Mouse (Mus musculus) spleen, adult 2 months (tissue): ENCODE data around the gene Tapbpl. TPM values are rescaled to one million over a fixed set of nuclear protein-coding genes. Genes with fewer than 3 reads are reported as not detected.

Source experiments
- DNase-seq, 2 experiments: peaks; one replicate each; pipeline versions ENCODE4 v3.0.0 to v3.0.0-alpha.2; 2012 to 2021; ENCODE audit warnings: low spot score in 2 of 2, low read depth in 1 of 2
- H3K27ac ChIP-seq: fragments of 200-500 bp; 2 replicates; pipeline ENCODE4 v1.5.1; 2012; ENCODE audit warnings: low read length, inconsistent platforms; ENCODE audit not compliant: insufficient read depth
- H3K27me3 ChIP-seq: fragments of 200-500 bp; 2 replicates; pipeline ENCODE4 v1.6.1; 2012; ENCODE audit warnings: mild to moderate bottlenecking, moderate library complexity, low read length, inconsistent platforms; ENCODE audit not compliant: control insufficient read depth, insufficient read depth
- H3K36me3 ChIP-seq: fragments of 200-500 bp; 2 replicates; pipeline ENCODE4 v1.6.1; 2012; ENCODE audit warnings: mild to moderate bottlenecking, low read length, inconsistent platforms; ENCODE audit not compliant: control insufficient read depth, insufficient read depth
- H3K4me1 ChIP-seq: fragments of 200-500 bp; 2 replicates; pipeline ENCODE4 v1.6.1; 2011; ENCODE audit warnings: inconsistent platforms; ENCODE audit not compliant: control insufficient read depth, insufficient read depth, insufficient read length
- H3K4me3 ChIP-seq: fragments of 200-500 bp; 2 replicates; pipeline ENCODE4 v1.5.1; 2011; ENCODE audit warnings: mild to moderate bottlenecking, inconsistent platforms; ENCODE audit not compliant: insufficient read depth, insufficient read length; ENCODE audit errors: extremely low read depth
- CTCF ChIP-seq: fragments of 200-500 bp; IDR thresholded peaks from 2 replicates; pipeline ENCODE4 v1.5.1; 2011; ENCODE audit warnings: mild to moderate bottlenecking, inconsistent platforms; ENCODE audit not compliant: insufficient read depth, insufficient read length, insufficient replicate concordance; ENCODE audit errors: extremely low read depth
- POLR2A ChIP-seq: fragments of 200-500 bp; IDR thresholded peaks from 2 replicates; pipeline ENCODE4 v1.6.1; 2011; ENCODE audit warnings: low read depth, low read length, inconsistent platforms
- WGBS: fragments of 180-500 bp; shearing (Covaris S2); methylation state at CpG from one replicate; pipeline ENCODE4 v1.1.7; 2018; 5-methylcytosine and 5-hydroxymethylcytosine counted together
- polyA plus RNA-seq: library from polyadenylated mRNA; depleted of rRNA; stranded (reverse); fragments of >200 nt; gene quantifications from 2 replicates; pipeline ENCODE4 v1.2.3, GENCODE M21; 2012; rRNA removed

Gene Tapbpl
- polyA plus RNA-seq, 1 experiment = 24.4 TPM

GRCm38 (mm10) chr6:125191332-125192015 is 40.2 kb downstream of the Tapbpl start, which contains the start of the genes Ncapd2 and Mrpl51:
Ncapd2 (minus strand) TSS chr6:125191701.
Mrpl51 (plus strand) TSS chr6:125191801.
- no peak for TF ChIP-seq POLR2A
- TF ChIP-seq CTCF = no peak
- H3K4me3 ChIP-seq = peak within 1 kb of the TSS; percentile 96
- peaks cover 4% of the 10 kb centered on the region; the same call in 1 of the 2 replicates for H3K4me1 ChIP-seq
- H3K36me3 ChIP-seq = peaks cover 8% of the 10 kb centered on the region; the same call in 1 of the 2 replicates
- H3K27ac ChIP-seq = peak within 1 kb of the TSS; percentile 99
- DNase-seq = peak; percentile 91 to 94
- no peaks in the 10 kb centered on the region for H3K27me3 ChIP-seq
- under 1% methylated on average over 54 of the region's 54 CpGs for WGBS

GRCm38 (mm10) chr6:125190816-125191215 is 40.8 kb downstream of the Tapbpl start:
- no peaks in the 10 kb centered on the region for H3K27me3 ChIP-seq
- H3K27ac ChIP-seq = no peak overlapping the region
- DNase-seq = no peak
- no peak for TF ChIP-seq CTCF
- no peak for TF ChIP-seq POLR2A
- peaks cover 7% of the 10 kb centered on the region; the same call in 1 of the 2 replicates for H3K36me3 ChIP-seq
- H3K4me3 ChIP-seq = peak overlapping the region; percentile 96
- H3K4me1 ChIP-seq = peaks cover 4% of the 10 kb centered on the region; the same call in 1 of the 2 replicates

GRCm38 (mm10) chr6:125186203-125186602 is 45.5 kb downstream of the Tapbpl start:
- no peak for DNase-seq
- peaks cover 24% of the 10 kb centered on the region for H3K36me3 ChIP-seq
- H3K27me3 ChIP-seq = no peaks in the 10 kb centered on the region
- peaks cover 2% of the 10 kb centered on the region; the same call in 1 of the 2 replicates for H3K4me1 ChIP-seq
- TF ChIP-seq POLR2A (no peak), CTCF (no peak)
- H3K27ac ChIP-seq = no peak overlapping the region
- WGBS = 96% methylated on average over 10 of the region's 10 CpGs
- no peak overlapping the region for H3K4me3 ChIP-seq

- peaks cover 42% of the 10 kb centered on the region for H3K36me3 ChIP-seq
- no peak overlapping the region for H3K4me3 ChIP-seq
- DNase-seq = no peak
- WGBS = 87% methylated on average over 5 of the region's 5 CpGs
- H3K27ac ChIP-seq = no peak overlapping the region
- H3K27me3 ChIP-seq = no peaks in the 10 kb centered on the region
- TF ChIP-seq CTCF (no peak), POLR2A (no peak)
- H3K4me1 ChIP-seq = no peaks in the 10 kb centered on the region
Measured at GRCm38 (mm10) chr6:125182133-125182532, 49.5 kb downstream of the Tapbpl start.

GRCm38 (mm10) chr6:125179601-125180000 is 52.1 kb downstream of the Tapbpl start:
- H3K36me3 ChIP-seq = peaks cover 40% of the 10 kb centered on the region

GRCm38 (mm10) chr6:125175469-125175868 is 56.2 kb downstream of the Tapbpl start:
- no peak for TF ChIP-seq CTCF
- TF ChIP-seq POLR2A = no peak
- no peaks in the 10 kb centered on the region for H3K27me3 ChIP-seq
- H3K27ac ChIP-seq = no peak overlapping the region
- no peak for DNase-seq
- no peaks in the 10 kb centered on the region for H3K4me1 ChIP-seq
- 98% methylated on average over 5 of the region's 5 CpGs for WGBS
- peaks cover 38% of the 10 kb centered on the region for H3K36me3 ChIP-seq
- H3K4me3 ChIP-seq = no peak overlapping the region

More at GRCm38 (mm10) chr6:125179601-125180000, 52.1 kb downstream of the Tapbpl start:
- no peak for TF ChIP-seq CTCF
- TF ChIP-seq POLR2A = no peak
- H3K4me3 ChIP-seq = no peak overlapping the region
- no peaks in the 10 kb centered on the region for H3K4me1 ChIP-seq
- 97% methylated on average over 7 of the region's 7 CpGs for WGBS
- no peak overlapping the region for H3K27ac ChIP-seq
- no peaks in the 10 kb centered on the region for H3K27me3 ChIP-seq
- no peak for DNase-seq

Other genes with a start within 250 kb of the Tapbpl start
- 3.4 and 5.4 TPM in 2 replicates for gene Pianp, start 235.2 kb downstream of the Tapbpl start, polyA plus RNA-seq
- 52.2 and 54.3 TPM in 2 replicates for gene Zfp384, start 222.7 kb downstream of the Tapbpl start, polyA plus RNA-seq
- gene Ing4, start 192.1 kb downstream of the Tapbpl start, polyA plus RNA-seq = 31.8 and 36.2 TPM in 2 replicates
- 34.4 and 35.8 TPM in 2 replicates for gene Acrbp, start 182.2 kb downstream of the Tapbpl start, polyA plus RNA-seq
- 62.1 and 64.3 TPM in 2 replicates for gene Lpar5, start 163.9 kb downstream of the Tapbpl start, polyA plus RNA-seq
- 87.4 and 196 TPM in 2 replicates for gene Chd4, start 135.9 kb downstream of the Tapbpl start, polyA plus RNA-seq
- 14.0 and 16.2 TPM in 2 replicates for gene Nop2, start 100.0 kb downstream of the Tapbpl start, polyA plus RNA-seq
- 58.0 and 66.8 TPM in 2 replicates for gene Iffo1, start 86.6 kb downstream of the Tapbpl start, polyA plus RNA-seq
- gene Gapdh, start 65.4 kb downstream of the Tapbpl start, polyA plus RNA-seq = 1,160 and 1,333 TPM in 2 replicates
- gene Ncapd2, start 40.2 kb downstream of the Tapbpl start, polyA plus RNA-seq = 84.6 and 110 TPM in 2 replicates
- gene Mrpl51, start 40.1 kb downstream of the Tapbpl start, polyA plus RNA-seq = 21.2 and 29.4 TPM in 2 replicates
- 41.7 and 46.8 TPM in 2 replicates for gene Vamp1, start 16.3 kb downstream of the Tapbpl start, polyA plus RNA-seq
- 87.3 and 98.7 TPM in 2 replicates for gene Cd27, start 5.2 kb upstream of the Tapbpl start, polyA plus RNA-seq
- gene Tuba3a, start 54.2 kb upstream of the Tapbpl start, polyA plus RNA-seq = not detected in 2 replicates
- 22.8 and 24.5 TPM in 2 replicates for gene Ltbr, start 82.0 kb upstream of the Tapbpl start, polyA plus RNA-seq
- 1.5 and 2.1 TPM in 2 replicates for gene Scnn1a, start 88.8 kb upstream of the Tapbpl start, polyA plus RNA-seq
- gene Tnfrsf1a, start 117.5 kb upstream of the Tapbpl start, polyA plus RNA-seq = 51.3 and 63.7 TPM in 2 replicates
- not detected in 2 replicates for gene Plekhg6, start 148.9 kb upstream of the Tapbpl start, polyA plus RNA-seq